In the genomic region with DNA sequence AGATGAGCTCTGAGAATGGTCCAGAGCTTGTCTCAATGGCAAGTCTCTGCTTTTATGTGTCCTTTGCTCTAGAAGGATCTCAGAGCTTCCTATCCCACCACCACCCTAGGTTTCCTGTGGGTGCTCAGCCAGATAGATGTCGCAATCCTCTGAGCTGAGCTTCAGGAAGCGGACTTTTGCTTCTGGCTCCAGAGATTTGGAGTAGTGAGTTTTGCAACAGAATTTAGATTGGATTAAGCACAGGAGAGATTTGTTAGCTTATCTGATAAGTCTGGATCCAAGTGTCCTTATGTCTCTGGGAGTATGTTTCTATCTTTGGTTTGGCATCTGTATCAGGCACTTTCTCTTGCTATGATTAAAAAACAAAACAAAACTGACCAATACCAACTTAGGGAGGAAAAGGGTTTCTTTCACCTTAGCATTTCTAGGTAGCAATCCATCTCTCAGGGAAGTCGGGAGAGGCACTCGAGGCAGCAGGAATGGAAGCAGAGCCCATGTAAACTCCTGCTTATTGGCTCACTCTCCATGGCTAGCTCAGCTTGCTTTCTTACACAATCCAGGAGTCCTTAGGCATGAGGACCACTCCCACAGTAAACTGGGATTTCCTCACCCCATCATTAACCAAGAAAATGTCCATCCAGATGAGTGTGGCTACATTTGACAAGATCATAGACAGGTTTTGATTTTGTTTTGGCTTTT, we compare ENCODE assay signal across 13 mouse cellular contexts. TPM values are rescaled to one million over a fixed set of nuclear protein-coding genes. Genes with fewer than 3 reads are reported as not detected.
DNase-seq lines count a peak whose midpoint lies in the region; ATAC-seq and TF ChIP-seq lines count a peak whose summit lies in the region.
"Had no signal": no experiment of that assay in that cellular context is flagged by ENCODE, and none has a peak within 500 bp of the region (broad histone marks: within the 10 kb centered on the region; RNA-seq: fewer than 3 reads in every experiment).

No protein-coding gene starts in this region.

- no peaks in the 10 kb centered on the region for H3K27me3 ChIP-seq in liver, embryonic 16.5 days (ENCODE audit: control insufficient read depth, insufficient read depth, low read depth, low read length)
- H3K27me3 ChIP-seq in liver, embryonic 11.5 days (replicated peaks; ENCODE audit: control insufficient read depth, insufficient read depth, low read length) = no peaks in the 10 kb centered on the region
- H3K27me3 ChIP-seq in lung, postnatal 0 days (replicated peaks; ENCODE audit: insufficient read depth, low read length) = no peaks in the 10 kb centered on the region
- no peaks in the 10 kb centered on the region for H3K27me3 ChIP-seq in hindbrain, embryonic 16.5 days (replicated peaks; ENCODE audit: control insufficient read depth, insufficient read depth, low read length)
- H3K27me3 ChIP-seq: embryonic facial prominence, embryonic 12.5 days; limb, embryonic 12.5 days had no signal

- H3K9me3 ChIP-seq in liver, embryonic 16.5 days (replicated peaks; ENCODE audit: control insufficient read depth, low read length) = no peaks in the 10 kb centered on the region
- H3K9me3 ChIP-seq in liver, embryonic 11.5 days (ENCODE audit: control insufficient read depth, low read length) = no peaks in the 10 kb centered on the region
- no peaks in the 10 kb centered on the region for H3K9me3 ChIP-seq in lung, postnatal 0 days (ENCODE audit: low read length)
- H3K9me3 ChIP-seq in hindbrain, embryonic 16.5 days (ENCODE audit: control insufficient read depth, low read length) = no peaks in the 10 kb centered on the region
- H3K9me3 ChIP-seq: embryonic facial prominence, embryonic 12.5 days; limb, embryonic 12.5 days had no signal

- TF ChIP-seq EP300 in lung, postnatal 0 days (IDR thresholded peaks at IDR 0.05) = peak; percentile 89

- WGBS in liver, embryonic 16.5 days (ENCODE audit: insufficient replicate concordance) = 36% methylated on average over 4 of the region's 4 CpGs
- 50% methylated on average over 4 of the region's 4 CpGs for WGBS in liver, embryonic 11.5 days
- WGBS in lung, postnatal 0 days = 39% methylated on average over 4 of the region's 4 CpGs
- WGBS in hindbrain, embryonic 16.5 days = 83% methylated on average over 4 of the region's 4 CpGs

- no peak overlapping the region for H3K9ac ChIP-seq in liver, embryonic 16.5 days (ENCODE audit: low read depth, low read length)
- no peak overlapping the region for H3K9ac ChIP-seq in liver, embryonic 11.5 days (ENCODE audit: low read depth, low read length)
- no peak overlapping the region for H3K9ac ChIP-seq in lung, postnatal 0 days (replicated peaks; ENCODE audit: low read depth)
- no peak overlapping the region for H3K9ac ChIP-seq in hindbrain, embryonic 16.5 days (ENCODE audit: low read depth, low read length)
- H3K9ac ChIP-seq: embryonic facial prominence, embryonic 12.5 days; forebrain, postnatal 0 days; limb, embryonic 12.5 days had no signal

- ATAC-seq in liver, embryonic 16.5 days (ENCODE audit: low read depth) = no peak
- no peak for ATAC-seq in liver, embryonic 11.5 days (replicated peaks; ENCODE audit: low FRiP score)
- peak; percentile 87 for ATAC-seq in lung, postnatal 0 days
- no peak for ATAC-seq in megakaryocyte-erythroid progenitor cell, adult 5-6 weeks (replicated peaks; ENCODE audit: low FRiP score, low TSS enrichment, poor library complexity, severe bottlenecking)
- no peak for ATAC-seq in hindbrain, embryonic 16.5 days
- ATAC-seq: forebrain, postnatal 0 days had no signal

- H3K4me3 ChIP-seq in liver, embryonic 16.5 days (ENCODE audit: low read depth, low read length) = no peak overlapping the region
- no peak overlapping the region for H3K4me3 ChIP-seq in liver, embryonic 11.5 days (ENCODE audit: low read depth, low read length)
- H3K4me3 ChIP-seq in lung, postnatal 0 days (ENCODE audit: low read depth, low read length) = no peak overlapping the region
- no peak overlapping the region for H3K4me3 ChIP-seq in hindbrain, embryonic 16.5 days (ENCODE audit: low read length)
- H3K4me3 ChIP-seq: embryonic facial prominence, embryonic 12.5 days; layer of hippocampus, adult 2 months; limb, embryonic 12.5 days had no signal

- H3K27ac ChIP-seq in liver, embryonic 16.5 days (ENCODE audit: low read length) = peak overlapping the region; percentile 29; the same call in 1 of the 2 replicates
- H3K27ac ChIP-seq in liver, embryonic 11.5 days (ENCODE audit: low read depth, low read length) = no peak overlapping the region
- H3K27ac ChIP-seq in lung, postnatal 0 days (ENCODE audit: low read length) = peak overlapping the region; percentile 52
- H3K27ac ChIP-seq in hindbrain, embryonic 16.5 days (ENCODE audit: low read depth, low read length) = no peak overlapping the region
- H3K27ac ChIP-seq: embryonic facial prominence, embryonic 12.5 days; layer of hippocampus, adult 2 months; limb, embryonic 12.5 days had no signal

- TF ChIP-seq CTCF in lung, postnatal 0 days (IDR thresholded peaks at IDR 0.05) = no peak

- H3K4me2 ChIP-seq in liver, embryonic 16.5 days (ENCODE audit: low read depth, low read length) = no peak overlapping the region
- no peak overlapping the region for H3K4me2 ChIP-seq in liver, embryonic 11.5 days
- no peak overlapping the region for H3K4me2 ChIP-seq in lung, postnatal 0 days (replicated peaks; ENCODE audit: low read depth, low read length)
- no peak overlapping the region for H3K4me2 ChIP-seq in hindbrain, embryonic 16.5 days (ENCODE audit: low read length)
- H3K4me2 ChIP-seq: embryonic facial prominence, embryonic 12.5 days; limb, embryonic 12.5 days had no signal

- H3K4me1 ChIP-seq in liver, embryonic 16.5 days (ENCODE audit: control insufficient read depth, low read depth, low read length) = peaks cover 2% of the 10 kb centered on the region; the same call in 1 of the 2 replicates
- no peaks in the 10 kb centered on the region for H3K4me1 ChIP-seq in liver, embryonic 11.5 days (replicated peaks; ENCODE audit: control insufficient read depth, insufficient read depth, low read length)
- 0 out of 2 replicates have a peak, but pooled peaks cover 3% of the 10 kb centered on the region for H3K4me1 ChIP-seq in lung, postnatal 0 days (ENCODE audit: insufficient read depth, low read depth, low read length)
- 0 out of 2 replicates have a peak, but pooled peaks cover 2% of the 10 kb centered on the region for H3K4me1 ChIP-seq in hindbrain, embryonic 16.5 days (ENCODE audit: control insufficient read depth, insufficient read depth, low read depth, low read length)
- H3K4me1 ChIP-seq: embryonic facial prominence, embryonic 12.5 days; limb, embryonic 12.5 days had no signal

- H3K36me3 ChIP-seq in liver, embryonic 16.5 days (ENCODE audit: control insufficient read depth, insufficient read depth) = no peaks in the 10 kb centered on the region
- no peaks in the 10 kb centered on the region for H3K36me3 ChIP-seq in liver, embryonic 11.5 days (ENCODE audit: control insufficient read depth, insufficient read depth, low read length)
- H3K36me3 ChIP-seq in lung, postnatal 0 days (ENCODE audit: insufficient read depth, low read length) = no peaks in the 10 kb centered on the region
- no peaks in the 10 kb centered on the region for H3K36me3 ChIP-seq in hindbrain, embryonic 16.5 days (ENCODE audit: control insufficient read depth, insufficient read depth, low read length)
- H3K36me3 ChIP-seq: embryonic facial prominence, embryonic 12.5 days; limb, embryonic 12.5 days had no signal

- peak; percentile 42 for DNase-seq in adrenal gland, postnatal 10 days
- DNase-seq in adrenal gland, postnatal 25 days = no peak
- no peak for DNase-seq in liver, embryonic 11.5 days (ENCODE audit: low spot score)
- peak; percentile 87 for DNase-seq in lung, postnatal 0 days (ENCODE audit: low spot score)
- no peak for DNase-seq in natural killer cell, adult 2 months (ENCODE audit: low spot score in 2 of 2)
- DNase-seq: forebrain, postnatal 0 days; thymus, postnatal 4 days had no signal

RNA-seq across cellular contexts. Expression of a gene that starts 5.4 kb away (rescaled TPM):
- total RNA-seq in adrenal gland, postnatal 10 days (2021) = 100 to 1,000 TPM; 135 to 149 TPM
- total RNA-seq in adrenal gland, postnatal 25 days (2021) = 214 and 293 TPM in 2 replicates
- polyA plus RNA-seq in liver, embryonic 16.5 days (2015; fragmentation: Nextera tagmentation; extraction: Ambion mirVana) = 28.1 and 30.8 TPM in 2 replicates
- polyA plus RNA-seq in liver, embryonic 11.5 days (2014; fragmentation: Nextera tagmentation; extraction: Ambion mirVana) = 56.9 and 63.2 TPM in 2 replicates
- 194 and 216 TPM in 2 replicates for polyA plus RNA-seq in lung, postnatal 0 days (2015; fragmentation: Nextera tagmentation; extraction: Ambion mirVana)
- total RNA-seq in megakaryocyte-erythroid progenitor cell, adult 5-6 weeks (2014; fragmentation: Nextera tagmentation) = 16.1 and 33.3 TPM in 2 replicates
- 46.3 and 61.6 TPM in 2 replicates for total RNA-seq in megakaryocyte-erythroid progenitor cell, adult 5-6 weeks (2017)
- 64.8 and 68.5 TPM in 2 replicates for polyA plus RNA-seq in hindbrain, embryonic 16.5 days (2015; fragmentation: Nextera tagmentation; extraction: Ambion mirVana)

RNA-seq across cellular contexts. Expression of a gene that starts 50.1 kb away (rescaled TPM):
- 100 to 1,000 TPM; 186 to 195 TPM for total RNA-seq in adrenal gland, postnatal 10 days (2021)
- 146 and 153 TPM in 2 replicates for total RNA-seq in adrenal gland, postnatal 25 days (2021)
- 137 and 154 TPM in 2 replicates for polyA plus RNA-seq in liver, embryonic 16.5 days (2015; fragmentation: Nextera tagmentation; extraction: Ambion mirVana)
- 314 and 321 TPM in 2 replicates for polyA plus RNA-seq in liver, embryonic 11.5 days (2014; fragmentation: Nextera tagmentation; extraction: Ambion mirVana)
- 158 and 175 TPM in 2 replicates for polyA plus RNA-seq in lung, postnatal 0 days (2015; fragmentation: Nextera tagmentation; extraction: Ambion mirVana)
- 183 and 219 TPM in 2 replicates for total RNA-seq in megakaryocyte-erythroid progenitor cell, adult 5-6 weeks (2014; fragmentation: Nextera tagmentation)
- 65.7 and 122 TPM in 2 replicates for total RNA-seq in megakaryocyte-erythroid progenitor cell, adult 5-6 weeks (2017)
- polyA plus RNA-seq in hindbrain, embryonic 16.5 days (2015; fragmentation: Nextera tagmentation; extraction: Ambion mirVana) = 185 and 200 TPM in 2 replicates

RNA-seq across cellular contexts. Expression of a gene that starts 50.2 kb away (rescaled TPM):
- total RNA-seq in adrenal gland, postnatal 10 days (2021) = 10 to 100 TPM; 23.9 to 24.3 TPM
- total RNA-seq in adrenal gland, postnatal 25 days (2021) = 20.4 and 23.6 TPM in 2 replicates
- polyA plus RNA-seq in liver, embryonic 16.5 days (2015; fragmentation: Nextera tagmentation; extraction: Ambion mirVana) = 17.0 and 17.4 TPM in 2 replicates
- polyA plus RNA-seq in liver, embryonic 11.5 days (2014; fragmentation: Nextera tagmentation; extraction: Ambion mirVana) = 56.5 and 64.9 TPM in 2 replicates
- 15.2 and 20.1 TPM in 2 replicates for polyA plus RNA-seq in lung, postnatal 0 days (2015; fragmentation: Nextera tagmentation; extraction: Ambion mirVana)
- 65.2 and 74.6 TPM in 2 replicates for total RNA-seq in megakaryocyte-erythroid progenitor cell, adult 5-6 weeks (2014; fragmentation: Nextera tagmentation)
- total RNA-seq in megakaryocyte-erythroid progenitor cell, adult 5-6 weeks (2017) = 62.8 and 93.0 TPM in 2 replicates
- 35.4 and 37.1 TPM in 2 replicates for polyA plus RNA-seq in hindbrain, embryonic 16.5 days (2015; fragmentation: Nextera tagmentation; extraction: Ambion mirVana)

Comparison
In these comparisons a context has a peak if more than half of its experiments do, and no peak if none do; other contexts are left out.
1. DNase-seq: peak in adrenal gland, postnatal 10 days (single experiment) and lung, postnatal 0 days (single experiment); none in adrenal gland, postnatal 25 days (single experiment), liver, embryonic 11.5 days (single experiment) and natural killer cell, adult 2 months (0 of 2).
2. H3K27ac ChIP-seq: peak in liver, embryonic 16.5 days (single experiment) and lung, postnatal 0 days (single experiment); none in liver, embryonic 11.5 days (single experiment) and hindbrain, embryonic 16.5 days (single experiment).